Mouse (Mus musculus): ENCODE measurements around the gene Vmp1.

GRCm38 (mm10) chr11:86573646-86574231, 109.9 kb downstream of the Vmp1 start:
- TF ChIP-seq CTCF (IDR thresholded peaks at IDR 0.05; ENCODE audit: insufficient read depth, low read length) (no peak), POLR2A (IDR thresholded peaks at IDR 0.05; ENCODE audit: borderline replicate concordance, extremely low read depth, low read depth, low read length) (no peak)

Data from lung, adult 2 months (tissue).